Mouse (Mus musculus) urinary bladder, postnatal 10 days (tissue): ENCODE measurements around the gene Clnk.
A peak's percentile ranks its signal among the peaks of the same experiment; 100 is the strongest.

ENCODE experiments used
- DNase-seq: peaks from one replicate; pipeline ENCODE4 v3.0.0; 2022; ENCODE audit warnings: low spot score

Clnk gene

DNA sequence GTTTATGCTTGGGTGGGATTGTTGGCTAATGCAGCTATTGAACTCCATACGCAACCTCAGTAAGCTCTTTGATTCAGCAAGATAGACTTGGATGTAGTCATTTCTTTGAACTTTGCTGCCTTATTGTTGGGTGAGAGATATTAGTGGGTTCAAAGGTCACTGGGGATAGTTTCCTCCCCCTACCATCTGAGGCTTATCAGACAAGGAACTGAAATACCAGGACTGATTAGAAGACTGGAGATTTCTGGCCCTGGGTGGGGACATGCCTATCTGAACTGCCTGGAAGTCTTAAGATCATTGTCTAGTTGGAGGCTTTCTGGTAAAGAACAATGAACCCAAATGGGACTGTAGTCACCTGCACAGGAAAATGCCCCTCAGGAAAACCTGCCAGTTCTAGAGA, 26.4 kb downstream of the Clnk start:
- no peak for DNase-seq

DNA sequence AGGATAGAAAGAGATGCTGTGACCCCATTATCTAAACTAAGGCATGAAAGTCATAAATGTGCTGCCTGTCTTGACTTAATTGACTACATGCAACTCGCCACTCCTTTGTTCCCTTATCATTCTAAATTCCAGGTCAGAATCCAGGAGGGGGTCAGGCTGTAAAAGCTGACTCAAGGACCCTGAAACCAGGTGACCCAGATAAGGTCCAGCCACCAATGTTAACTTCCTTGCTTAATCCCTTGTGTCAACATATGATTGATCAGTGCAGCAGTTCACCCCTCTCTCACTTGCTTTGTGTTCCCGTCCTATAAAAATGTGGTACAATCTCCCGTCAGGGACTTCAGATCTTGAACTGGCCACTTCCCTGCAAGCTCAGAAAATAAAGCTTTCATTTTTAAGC, 31.1 kb downstream of the Clnk start:
- no peak for DNase-seq

DNA sequence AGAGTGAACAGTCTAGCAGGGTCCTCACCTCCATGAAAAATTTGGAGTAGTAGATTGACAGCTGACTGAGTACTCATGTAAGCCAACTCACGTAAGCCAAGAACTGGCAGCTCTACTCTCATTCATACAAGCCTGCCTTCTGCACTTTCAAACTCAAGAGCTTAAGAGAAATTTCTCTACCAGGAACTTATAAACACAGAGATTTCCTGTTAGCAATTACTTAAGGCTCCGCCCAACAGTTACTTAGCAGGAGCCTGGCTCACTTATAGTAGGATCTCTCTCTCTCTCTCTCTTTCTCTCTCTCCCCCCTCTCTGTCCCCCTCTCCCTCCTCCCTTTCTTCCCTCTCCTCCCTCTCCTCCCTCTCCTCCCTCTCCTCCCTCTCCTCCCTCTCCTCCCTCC, 32.3 kb downstream of the Clnk start:
- no peak for DNase-seq

DNA sequence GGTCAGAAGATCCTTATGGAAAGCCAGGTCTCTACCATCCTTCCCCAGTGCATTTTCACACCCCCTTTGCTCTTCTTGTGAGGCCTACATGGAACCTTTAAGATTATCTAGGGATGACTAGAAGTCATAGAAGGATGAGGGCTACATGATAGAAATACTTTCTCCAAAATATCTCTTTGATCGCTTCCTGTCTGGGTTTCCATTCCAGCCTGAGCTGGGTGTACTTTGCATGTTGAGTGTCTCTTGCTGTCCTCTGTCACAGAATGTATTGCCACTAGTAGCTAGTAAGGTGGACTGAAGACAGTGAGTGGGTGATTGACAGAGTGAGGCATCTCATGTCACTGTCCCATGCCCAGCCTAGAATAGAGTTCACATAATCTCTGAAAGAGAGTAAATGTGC, 36.6 kb downstream of the Clnk start:
- no peak for DNase-seq

DNA sequence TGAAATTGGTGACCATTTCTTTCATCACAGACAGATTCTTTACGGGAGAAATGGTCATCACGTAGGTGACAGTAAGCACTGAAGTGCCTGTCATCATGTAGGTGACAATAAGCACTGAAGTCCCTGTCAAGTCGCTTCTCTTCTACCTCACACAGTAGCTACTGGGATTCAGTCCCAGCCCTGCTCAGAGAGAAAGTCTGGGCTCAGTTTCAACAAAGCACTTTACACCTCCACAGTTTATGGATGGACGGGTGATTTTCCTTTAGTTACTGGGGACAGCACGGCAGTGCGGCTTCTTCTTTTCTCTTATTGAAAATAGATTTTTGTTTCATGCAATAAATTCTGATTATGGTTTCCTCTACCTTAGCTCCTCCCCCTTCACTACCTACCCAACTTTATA, 49.3 kb downstream of the Clnk start:
- no peak for DNase-seq

DNA sequence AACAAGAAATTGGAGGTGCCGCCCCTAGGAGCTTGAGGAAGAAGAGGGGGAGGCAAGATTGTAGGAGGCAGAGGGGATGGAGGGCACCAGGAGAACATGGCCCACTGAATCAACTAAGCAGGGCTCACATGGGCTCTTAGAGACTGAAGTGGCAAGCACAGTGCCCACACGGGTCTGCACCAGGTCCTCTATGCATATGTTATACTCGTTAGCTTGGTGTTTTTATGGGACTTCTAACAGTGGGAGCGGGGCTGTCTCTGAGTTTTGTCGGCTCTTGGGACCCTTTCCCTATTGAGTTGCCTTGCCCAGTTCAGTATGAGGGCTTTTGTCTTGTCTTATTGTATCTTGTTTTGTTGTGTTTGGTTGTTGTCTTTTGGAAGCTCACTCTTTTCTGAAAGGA, 50.0 kb downstream of the Clnk start:
- DNase-seq: no peak

DNA sequence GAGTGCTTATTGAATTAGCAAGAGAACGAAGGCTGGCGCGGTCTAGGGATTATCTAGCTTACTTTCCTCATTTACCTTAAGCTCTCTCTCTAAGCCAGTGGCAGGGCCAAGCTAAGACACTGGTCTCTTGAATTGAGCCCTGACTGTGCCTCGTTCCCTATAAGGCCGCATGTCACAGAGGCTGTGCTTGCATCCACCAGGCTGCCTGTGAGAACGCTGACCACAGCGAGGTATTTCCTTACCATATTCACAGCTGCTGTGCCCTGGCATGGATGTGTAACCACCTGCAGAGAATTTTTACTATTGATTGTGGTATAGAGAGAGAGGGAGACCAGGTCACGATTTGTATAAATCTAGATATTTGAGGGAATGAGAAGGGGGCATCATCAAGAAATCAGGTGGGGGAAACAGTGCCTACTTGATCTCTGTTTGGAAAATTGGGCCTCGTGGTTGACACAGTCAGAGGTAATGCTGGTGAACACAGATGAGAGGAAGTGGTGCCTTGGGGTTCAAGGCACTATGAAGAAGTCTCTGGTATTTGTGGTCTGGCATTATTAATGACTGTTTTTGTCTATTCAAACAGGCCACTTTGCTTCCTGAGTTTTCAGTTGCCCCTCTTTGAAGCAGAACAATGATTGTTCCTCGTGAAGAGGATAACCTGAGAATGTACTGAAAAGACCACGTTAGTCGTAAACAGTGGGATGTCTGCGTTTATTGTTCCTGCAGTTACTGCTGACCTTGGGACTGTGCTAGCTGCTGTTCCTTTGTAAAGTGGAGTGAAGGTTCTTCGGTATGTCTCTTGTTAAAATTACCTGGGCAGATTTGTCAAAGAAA, 52.3 kb downstream of the Clnk start:
- no peak for DNase-seq

DNA sequence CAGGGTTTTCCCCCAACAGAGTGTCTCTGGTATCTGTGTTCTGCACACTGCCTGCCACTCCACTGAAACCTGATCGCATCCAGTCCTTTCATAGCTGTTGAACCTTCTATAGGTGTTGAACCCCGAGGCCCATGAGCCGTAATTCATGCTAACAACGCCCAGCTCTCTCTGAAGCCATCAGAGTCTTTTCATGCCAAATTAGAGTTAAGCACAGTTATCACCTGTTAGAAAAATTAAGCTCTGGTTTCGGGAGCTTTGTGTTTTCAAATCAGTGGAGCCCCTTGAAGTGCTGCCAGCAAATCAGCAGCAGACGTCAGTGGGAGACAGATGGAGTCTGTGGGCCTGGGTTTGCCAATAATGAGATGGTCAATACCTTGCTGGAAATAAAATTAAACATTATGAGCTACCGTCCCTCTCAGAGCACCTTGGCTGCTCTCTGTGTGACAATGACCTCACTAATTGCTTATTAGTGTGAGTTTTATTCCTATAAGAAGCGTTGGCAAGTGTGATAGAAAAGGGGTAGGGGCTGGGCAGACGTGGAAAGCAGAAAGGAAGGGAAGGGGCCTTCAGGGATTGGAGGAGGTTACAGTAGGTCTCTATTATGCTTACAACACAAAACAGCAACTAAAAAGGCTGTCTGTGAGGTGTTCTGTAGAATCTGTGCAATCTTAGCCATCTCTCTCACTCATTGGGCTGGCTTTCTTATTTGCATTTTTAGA, 63.1 kb downstream of the Clnk start:
- DNase-seq: no peak

DNA sequence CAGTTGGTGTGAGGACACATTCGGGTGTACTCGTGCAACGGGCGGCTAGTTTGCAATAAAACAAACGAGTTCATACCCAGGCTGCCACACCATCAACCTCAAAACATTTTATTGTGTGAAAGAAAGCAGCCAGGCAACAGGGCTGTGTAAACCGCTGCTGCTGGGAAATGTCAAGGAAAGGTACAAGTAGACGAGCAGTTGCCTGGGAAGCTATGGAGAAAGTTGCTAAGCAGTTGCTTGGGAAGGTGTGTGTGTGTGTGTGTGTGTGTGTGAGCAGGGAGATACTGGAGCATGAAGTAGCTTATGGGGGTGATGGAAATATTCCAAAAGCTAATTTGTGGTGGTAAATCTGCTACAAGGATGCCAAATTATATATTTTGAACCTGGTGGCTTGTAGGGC, 63.7 kb downstream of the Clnk start:
- no peak for DNase-seq

DNA sequence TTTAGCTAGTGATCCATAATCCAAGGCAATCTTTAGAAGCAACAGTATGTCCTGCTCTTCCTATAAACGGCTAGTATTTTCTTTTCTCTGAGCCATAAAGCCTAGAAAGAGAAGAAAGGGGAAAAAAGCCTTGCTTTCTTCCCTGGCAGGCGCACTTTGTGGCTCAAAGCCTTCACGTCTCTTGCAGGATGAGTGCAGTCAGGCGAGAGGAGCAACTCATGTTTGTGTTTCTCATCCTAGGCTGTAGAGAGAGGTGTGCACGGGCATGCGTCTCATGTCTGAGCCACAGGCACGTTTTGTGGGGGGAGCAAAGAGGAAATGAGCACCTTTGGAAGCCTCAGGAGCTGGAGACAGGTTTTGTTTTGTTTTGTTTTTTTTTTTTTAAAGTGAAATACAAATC, 64.2 kb downstream of the Clnk start:
- DNase-seq: no peak

DNA sequence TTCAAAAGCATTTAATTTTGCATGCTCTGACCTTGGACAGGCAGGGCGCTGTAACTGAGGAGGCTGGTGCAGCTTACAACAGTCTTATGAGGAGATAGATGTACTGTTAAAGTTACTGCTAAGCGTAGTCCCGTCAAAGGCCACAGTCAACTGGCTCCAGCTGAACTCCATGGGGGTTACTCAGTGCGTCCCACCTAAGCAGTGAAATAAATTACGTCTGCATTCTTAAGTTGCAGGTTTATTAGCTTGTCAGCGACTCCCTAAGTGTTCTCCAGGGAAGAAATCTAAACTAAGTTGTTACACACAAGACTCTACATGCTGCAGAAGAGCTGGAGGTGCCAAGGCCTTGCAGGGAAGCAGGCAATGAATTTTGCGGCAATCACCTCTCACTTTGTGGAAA, 77.7 kb downstream of the Clnk start:
- DNase-seq: no peak

DNA sequence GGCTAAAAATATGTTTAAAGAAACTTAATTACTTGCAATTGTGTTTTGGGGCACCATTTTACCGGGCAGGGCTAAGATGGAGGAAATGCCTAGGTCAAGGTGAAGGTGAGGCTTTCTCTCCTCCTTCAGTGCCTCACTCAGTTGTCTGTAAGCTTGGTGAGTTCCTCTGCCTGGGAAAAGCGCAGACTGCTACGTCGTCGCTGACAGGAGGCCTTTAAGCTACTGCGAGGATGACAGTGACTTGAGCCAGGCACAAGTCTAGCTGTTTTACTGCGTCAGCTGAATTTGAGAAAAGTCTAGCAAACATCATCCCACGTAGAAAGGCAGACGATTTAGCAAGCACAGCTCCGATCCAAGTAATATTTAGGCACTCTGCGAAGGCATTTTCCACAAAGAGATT, 81.5 kb downstream of the Clnk start:
- DNase-seq: no peak

DNA sequence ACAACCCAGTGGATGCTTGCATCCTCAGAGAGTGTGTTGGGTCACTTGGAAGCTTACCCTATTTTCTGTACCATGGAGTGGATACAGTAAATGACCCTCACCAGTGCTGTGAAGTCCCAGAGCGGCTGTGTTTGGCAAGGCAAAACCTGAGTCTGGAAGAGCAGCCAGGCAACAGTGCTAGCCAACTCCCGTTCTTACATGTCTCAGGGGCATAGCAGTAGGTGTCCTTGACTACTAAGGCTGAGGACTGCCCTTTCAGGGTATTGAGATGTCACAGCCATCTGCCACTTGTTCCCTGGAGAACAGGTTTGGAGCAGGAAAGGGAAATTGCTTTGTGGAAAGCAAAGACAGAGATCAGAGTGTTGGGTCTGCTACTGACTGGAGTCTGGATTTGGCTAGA, 85.5 kb downstream of the Clnk start:
- no peak for DNase-seq

DNA sequence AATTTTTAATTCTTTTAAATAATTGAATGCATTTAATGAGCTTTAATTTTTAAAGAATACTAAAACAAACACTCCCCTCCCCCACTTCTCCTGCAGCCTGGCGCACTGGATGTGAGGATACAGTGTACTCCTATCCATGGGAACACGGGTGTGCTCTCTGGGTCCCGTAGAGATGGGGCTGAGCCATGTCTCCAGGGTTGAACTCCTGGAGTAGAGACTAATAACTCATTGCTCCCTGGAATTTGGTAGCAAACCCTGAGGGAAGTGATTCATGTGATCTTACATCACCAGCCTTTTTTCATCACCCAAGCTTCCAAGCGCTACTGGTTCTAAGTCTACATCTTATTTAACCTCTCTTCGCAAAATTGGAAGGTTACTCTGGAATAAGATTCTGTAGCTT, 87.8 kb downstream of the Clnk start:
- no peak for DNase-seq

DNA sequence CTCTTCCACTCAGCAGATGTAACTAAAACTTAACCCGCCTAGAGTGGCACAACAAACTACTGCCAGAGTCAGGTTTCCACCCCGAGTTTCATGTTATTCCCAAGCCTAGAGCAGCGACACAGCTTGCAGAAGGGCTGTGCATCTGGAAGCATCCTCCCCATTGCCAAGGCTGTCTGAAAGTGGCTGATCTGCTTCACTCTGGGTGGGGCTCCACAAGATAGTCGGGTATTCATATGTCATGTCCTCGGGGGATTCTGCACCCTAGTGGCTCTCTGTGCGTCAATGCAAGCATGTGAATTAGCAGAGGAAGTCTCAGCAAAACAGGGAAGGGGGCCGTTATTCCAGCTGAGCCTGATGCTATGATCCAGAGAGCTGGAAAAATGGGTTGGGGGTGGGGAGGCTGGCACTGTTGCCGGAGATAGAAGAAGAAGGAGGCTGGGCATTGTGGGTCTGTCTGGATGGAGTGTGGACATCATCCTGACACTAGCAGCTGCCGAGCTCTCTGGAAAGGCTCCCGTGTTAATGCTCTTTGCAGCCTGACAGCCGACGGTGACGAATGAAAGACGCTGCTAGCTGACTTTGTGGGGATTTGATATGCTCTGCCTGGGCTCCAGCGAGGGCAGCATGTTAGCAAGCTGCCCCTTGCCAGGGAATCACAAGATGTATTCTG, 88.6 kb downstream of the Clnk start:
- DNase-seq: no peak

DNA sequence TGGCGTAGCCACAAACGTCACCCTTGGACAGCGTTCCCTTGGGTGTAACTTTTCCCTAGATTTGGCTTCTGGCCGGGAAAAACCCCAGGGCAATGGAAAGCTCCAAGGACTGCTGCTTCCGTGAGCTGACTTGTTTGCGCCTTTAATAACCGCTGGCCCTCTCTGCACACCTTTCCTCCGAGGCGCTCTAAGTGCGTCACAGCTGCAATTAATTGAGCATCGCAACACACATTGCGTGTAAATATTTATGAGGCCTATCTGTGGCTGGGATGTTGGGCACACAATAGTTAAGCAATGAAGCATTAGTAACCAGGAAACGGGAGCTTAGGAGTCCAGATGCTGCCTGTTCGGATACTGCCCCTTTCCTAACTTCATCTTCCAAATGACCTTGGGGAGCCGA, 90.5 kb downstream of the Clnk start:
- no peak for DNase-seq

DNA sequence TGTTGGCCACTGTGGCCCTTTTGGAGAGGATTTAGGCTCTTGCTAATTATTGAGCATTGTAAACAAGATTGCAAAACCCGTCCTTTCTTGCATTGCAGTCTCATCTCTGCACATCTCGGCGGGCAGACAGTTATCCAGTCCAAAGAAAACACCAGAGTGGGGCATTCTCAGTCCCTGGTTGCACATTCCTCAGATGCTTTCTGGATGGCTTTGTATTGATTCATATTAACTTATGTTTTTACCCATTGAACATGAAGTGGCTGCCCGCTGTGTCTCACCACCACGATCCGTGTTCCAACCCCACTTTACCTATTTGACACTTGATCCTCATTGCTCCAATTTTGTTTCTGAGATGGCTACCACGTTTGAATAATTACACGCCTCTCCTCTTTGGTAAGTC, 90.9 kb downstream of the Clnk start:
- DNase-seq: no peak

DNA sequence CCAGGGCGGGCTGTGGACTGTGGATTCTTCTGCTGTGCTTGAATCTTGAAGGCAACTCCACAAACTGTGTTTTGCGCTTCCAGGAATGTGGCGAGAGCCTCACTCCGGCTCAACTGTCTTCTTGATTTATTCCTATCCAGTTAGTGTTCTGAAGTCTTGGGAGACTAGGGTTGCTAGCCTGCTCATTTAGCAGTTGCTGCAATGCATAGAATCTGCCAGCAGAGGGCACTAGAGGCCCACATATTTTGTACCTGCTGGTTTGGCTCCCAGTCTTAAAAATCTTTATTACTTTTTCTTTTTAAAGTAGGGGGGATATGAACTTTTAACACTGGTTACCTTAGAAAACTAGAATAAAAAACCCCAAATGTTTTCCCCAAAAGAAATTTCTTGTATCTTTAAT, 94.8 kb downstream of the Clnk start:
- peak; percentile 23 for DNase-seq

DNA sequence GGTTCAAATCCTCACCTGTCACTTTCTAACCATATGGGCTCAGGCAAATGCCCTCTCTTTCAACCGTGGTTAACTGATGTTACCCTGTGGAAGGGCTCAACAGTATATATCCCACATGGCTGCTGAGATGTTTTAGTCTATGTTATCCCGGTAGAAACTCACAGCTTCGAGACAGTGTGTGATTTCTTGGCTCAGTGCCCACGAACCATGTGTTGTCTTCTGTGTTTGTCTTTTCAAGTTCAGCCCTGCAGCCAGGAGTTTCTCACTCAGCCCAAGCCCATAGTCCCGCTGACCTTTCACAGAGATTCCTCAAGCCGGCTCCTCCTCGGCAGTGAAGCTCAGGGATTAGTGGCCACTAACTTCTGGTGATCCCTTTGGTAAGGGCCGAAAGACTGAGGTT, 96.0 kb downstream of the Clnk start:
- no peak for DNase-seq

DNA sequence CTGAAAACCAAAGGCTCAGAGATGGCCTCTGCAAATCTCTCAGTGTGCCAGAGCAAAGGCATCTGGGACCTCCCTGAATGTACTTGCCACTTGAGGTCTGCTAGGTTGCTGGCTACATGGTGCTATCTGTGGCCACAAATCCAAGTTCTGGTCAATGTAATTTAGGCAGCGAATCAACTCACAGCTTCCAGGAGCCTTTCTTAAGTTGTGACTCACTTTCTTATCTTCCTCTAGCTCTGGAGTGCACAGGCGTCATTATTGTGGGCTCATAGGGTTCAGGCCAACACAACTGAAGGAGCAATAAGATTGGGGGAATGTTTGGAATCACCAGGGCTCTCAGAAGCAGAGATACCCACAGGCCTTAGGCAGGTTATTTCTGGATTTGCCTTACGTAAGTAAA, 96.6 kb downstream of the Clnk start:
- DNase-seq: no peak

DNA sequence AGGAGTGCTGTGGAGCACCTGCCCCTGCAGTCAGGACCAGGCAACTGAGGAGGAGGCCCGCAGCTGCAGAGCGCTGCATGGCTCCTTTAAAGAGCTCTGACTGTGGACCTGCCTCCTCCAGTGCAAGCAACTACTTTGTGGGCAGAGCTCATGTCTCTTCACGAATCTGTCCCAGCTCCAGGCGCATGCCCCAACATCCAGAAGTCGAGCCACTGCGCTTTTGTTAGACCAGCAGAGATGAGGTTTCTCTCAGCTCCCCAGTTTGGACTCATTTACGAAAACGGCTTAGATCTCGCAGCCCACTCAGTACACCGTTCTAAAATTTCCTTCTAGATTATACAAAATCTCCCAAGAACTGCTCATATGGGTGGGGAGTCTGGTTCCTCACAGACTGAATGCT, 101.1 kb downstream of the Clnk start:
- no peak for DNase-seq

DNA sequence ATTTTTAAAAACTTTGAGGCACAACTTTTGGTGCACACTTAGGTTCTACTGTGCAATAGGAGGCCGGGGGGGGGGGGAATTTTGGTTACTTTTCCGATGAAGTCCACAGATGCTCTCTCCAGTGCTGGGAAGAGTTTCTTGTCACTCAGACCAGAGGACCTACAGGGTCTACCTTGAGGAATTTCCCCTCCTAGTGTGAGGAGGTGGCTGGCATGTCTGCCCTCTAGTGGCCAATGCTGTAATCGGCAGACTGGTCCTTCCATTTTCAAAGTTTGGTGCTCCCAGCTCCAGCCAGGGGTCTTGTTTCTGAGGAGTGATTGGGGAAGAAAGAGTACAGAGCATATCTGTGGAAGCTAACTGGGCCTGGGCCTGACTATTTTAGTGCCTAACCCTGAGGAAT, 121.7 kb downstream of the Clnk start:
- DNase-seq: no peak

DNA sequence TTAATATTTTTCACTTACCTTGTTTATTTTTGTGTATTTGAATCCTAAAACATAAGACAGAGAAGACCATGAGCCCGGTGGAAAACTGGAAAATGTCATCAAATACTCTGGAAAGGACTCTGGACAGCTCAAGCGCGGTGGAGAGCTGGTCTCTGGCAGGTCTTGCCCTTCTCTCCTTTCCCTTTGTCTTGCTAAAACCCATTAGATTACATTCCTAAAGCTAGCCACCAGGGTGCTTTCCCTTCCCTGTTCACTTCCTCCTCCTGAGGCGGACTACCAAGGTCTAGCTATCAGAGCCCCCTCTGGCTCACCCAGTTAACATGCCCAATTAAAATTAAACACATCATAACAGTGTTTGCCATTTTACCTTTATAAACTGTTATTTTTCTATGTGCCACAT, 123.9 kb downstream of the Clnk start:
- DNase-seq: no peak
